Mouse (Mus musculus): ENCODE results near the gene Cog1.

DNA sequence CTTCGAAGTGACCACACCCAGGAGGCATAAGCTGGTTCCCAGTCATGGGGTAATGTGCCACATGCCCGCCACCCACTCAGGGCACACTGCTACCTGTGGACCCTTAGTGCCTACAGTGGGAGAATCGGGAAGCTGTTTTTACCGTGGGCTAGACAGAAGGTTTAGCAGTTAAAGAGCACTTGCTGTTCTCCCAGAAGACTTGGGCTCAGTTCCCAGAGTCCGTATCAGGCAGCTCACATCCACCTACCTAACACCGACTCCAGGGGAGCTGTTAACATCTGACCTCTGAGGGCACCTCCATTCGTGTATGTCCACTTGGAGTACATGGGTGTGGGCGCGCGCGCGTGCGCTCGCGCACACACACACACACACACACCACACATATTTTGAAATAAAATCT is 5.1 kb downstream of the Cog1 start:
- no peak for TF ChIP-seq CTCF (IDR thresholded peaks at IDR 0.05 in 2 of 3, conservative IDR thresholded peaks at IDR 0.05 in 1 of 3; ENCODE audit: control insufficient read depth in 1 of 3, insufficient read depth in 1 of 3, low read depth in 2 of 3, low read length in 3 of 3, poor library complexity in 1 of 3, severe bottlenecking in 1 of 3)
- no peak for TF ChIP-seq RAD21 (IDR thresholded peaks at IDR 0.05; ENCODE audit: low read depth, low read length)
- TF ChIP-seq CHD2 (IDR thresholded peaks at IDR 0.05; ENCODE audit: low read length), result no peak
- TF ChIP-seq MYC (IDR thresholded peaks at IDR 0.05; ENCODE audit: low read depth, low read length), result no peak
- no peak for TF ChIP-seq USF1 (IDR thresholded peaks at IDR 0.05; ENCODE audit: low read depth, low read length)
- TF ChIP-seq MAFK (IDR thresholded peaks at IDR 0.05; ENCODE audit: borderline replicate concordance, low read depth, low read length), result no peak
- TF ChIP-seq POLR2A (IDR thresholded peaks at IDR 0.05; ENCODE audit: control insufficient read depth in 1 of 2, insufficient read depth in 1 of 2, low read depth in 1 of 2, low read length in 2 of 2, poor library complexity in 1 of 2), result no peak
- no peak for TF ChIP-seq EP300 (IDR thresholded peaks at IDR 0.05; ENCODE audit: low read depth in 1 of 2, low read length in 2 of 2)
- no peak for TF ChIP-seq GATA1 (IDR thresholded peaks at IDR 0.05; ENCODE audit: low read depth, low read length)

Measured in MEL (cell line).